14 mouse cellular contexts compared by ENCODE assay signal in the genomic region with DNA sequence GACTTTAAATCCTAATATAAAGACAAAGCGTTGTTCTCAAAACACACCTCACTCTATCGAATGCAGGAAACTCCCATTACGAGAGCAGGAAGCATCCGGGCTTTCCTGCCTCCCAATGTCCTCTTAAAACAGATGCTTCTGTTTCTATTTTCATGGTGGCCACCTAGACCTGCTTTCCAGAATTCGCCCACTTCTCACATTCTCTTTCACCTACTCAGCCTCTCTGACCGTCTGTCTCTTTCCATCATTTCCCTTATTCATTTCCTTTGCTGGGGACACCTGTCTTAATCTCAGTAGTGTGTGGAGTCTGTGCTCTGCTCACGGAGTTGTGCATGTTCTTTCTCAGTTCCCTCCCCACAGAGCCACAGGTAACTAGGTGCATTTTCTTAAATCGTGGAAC.
"Had no signal": no experiment of that assay in that cellular context is flagged by ENCODE, and none has a peak within 500 bp of the region (broad histone marks: within the 10 kb centered on the region; RNA-seq: fewer than 3 reads in every experiment).

No protein-coding gene starts in this region.

- DNase-seq: forebrain, postnatal 0 days; gastrocnemius, postnatal 14 days; gastrocnemius, postnatal 36 days; heart, adult 11 months; heart, adult 2 months; heart, postnatal 10 days; heart, postnatal 4 days; kidney, adult 18-20 months; kidney, adult 8-10 months; kidney, postnatal 10 days; kidney, postnatal 25 days; kidney, postnatal 4 days; liver; liver, embryonic 13.5 days had no signal
